Mouse (Mus musculus) left cerebral cortex, postnatal 14 days (tissue): ENCODE results near the gene Npb. TPM values are rescaled to one million over a fixed set of nuclear protein-coding genes. Genes with fewer than 3 reads are reported as not detected.

ENCODE experiments used
- DNase-seq, 2 experiments: peaks; one replicate each; pipeline ENCODE4 v3.0.0; 2021 to 2022; ENCODE audit warnings: low spot score in 2 of 2, mixed read lengths in 1 of 2
- intact Hi-C: fragments of 180-260 bp; cut with DNase I; formaldehyde crosslinking; loops from one replicate; pipeline ENCODE4 v1.15.1; 2025
- microRNA-seq, 2 experiments: library from miRNA; unstranded; fragments of <30 nt; microRNA quantifications; one replicate each; pipeline ENCODE4 v1.2.0; 2022
- total RNA-seq, 2 experiments: library from RNA; stranded (reverse); gene quantifications; 2 replicates each; pipeline ENCODE4 v1.2.3; 2021

Npb gene
- total RNA-seq, 2 experiments from 2014 or later, result 0.97 to 1.0 TPM

DNA sequence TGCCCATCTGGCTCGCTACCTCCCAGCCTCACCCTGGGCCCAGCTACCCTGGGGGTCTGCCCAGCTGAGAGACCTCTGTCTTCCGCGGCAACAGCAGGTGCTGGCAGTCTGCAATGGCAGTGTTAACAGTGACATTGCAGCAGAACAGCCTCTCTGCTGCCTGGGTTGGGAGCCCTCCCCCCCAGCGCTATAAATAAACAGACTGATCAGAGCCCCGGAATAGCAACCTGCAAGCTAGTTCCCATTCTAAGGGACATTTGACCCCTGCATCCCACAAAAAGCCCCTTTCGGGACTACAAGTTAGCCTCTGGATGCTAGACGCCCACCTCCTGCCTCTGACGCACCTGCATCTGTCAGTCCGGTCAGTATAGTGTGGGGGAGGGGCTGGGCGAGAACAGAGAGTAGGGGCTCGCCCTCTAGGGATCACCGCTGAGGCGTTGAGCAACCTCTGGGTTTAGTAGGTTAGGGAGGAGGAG lies 39.8 kb downstream of the Npb start, which contains the start of gene Myadml2:
Gene Myadml2, minus strand, starts transcription at position 158 of the 476 bp plus-strand sequence.
- peak; percentile 49 to 73 for DNase-seq
- intact Hi-C loops, result no loop called here

DNA sequence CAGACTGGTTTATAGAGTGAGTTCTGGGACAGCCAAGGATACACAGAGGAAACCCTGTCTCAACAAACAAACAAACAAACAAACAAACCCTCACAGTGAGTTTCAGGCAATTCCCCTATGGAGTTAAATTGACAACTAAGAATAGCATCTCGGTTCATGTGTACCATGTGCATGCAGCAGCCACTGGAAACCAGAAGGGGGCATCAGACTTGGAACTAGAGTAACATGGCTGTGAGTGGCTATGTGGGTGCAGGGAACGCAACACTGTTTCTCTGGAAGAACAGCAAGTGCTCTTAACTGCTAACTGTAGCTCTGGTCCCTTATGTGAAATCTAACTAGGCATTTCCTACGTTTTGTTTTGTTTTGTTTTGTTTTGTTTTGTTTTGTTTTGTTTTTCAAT lies 43.6 kb downstream of the Npb start:
- intact Hi-C loops, result loop anchor here (10.0 kb wide), 1 partner anchor 123 kb away; no protein-coding TSS in a partner anchor
- no peak for DNase-seq

DNA sequence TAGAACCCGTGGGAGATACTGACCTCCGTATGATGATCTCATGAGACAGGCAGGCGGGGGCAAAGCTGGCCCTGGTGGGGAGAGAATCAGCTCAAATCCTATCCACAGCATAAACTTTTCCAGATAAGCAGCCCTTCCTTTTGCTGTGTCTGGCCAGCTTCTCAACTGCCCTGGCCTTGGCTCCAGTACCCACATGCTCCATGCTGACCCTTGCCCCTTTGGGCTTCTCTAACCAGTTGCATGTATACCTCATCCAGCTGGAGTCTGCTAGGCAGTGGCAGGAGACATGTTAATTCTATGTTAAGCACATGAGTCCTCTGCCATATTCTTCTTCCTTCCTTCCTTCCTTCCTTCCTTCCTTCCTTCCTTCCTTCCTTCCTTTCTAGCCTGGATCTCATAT lies 46.5 kb downstream of the Npb start:
- DNase-seq, result no peak
- intact Hi-C loops, result loop anchor here (10.0 kb wide), 1 partner anchor 120 kb away; no protein-coding TSS in a partner anchor

DNA sequence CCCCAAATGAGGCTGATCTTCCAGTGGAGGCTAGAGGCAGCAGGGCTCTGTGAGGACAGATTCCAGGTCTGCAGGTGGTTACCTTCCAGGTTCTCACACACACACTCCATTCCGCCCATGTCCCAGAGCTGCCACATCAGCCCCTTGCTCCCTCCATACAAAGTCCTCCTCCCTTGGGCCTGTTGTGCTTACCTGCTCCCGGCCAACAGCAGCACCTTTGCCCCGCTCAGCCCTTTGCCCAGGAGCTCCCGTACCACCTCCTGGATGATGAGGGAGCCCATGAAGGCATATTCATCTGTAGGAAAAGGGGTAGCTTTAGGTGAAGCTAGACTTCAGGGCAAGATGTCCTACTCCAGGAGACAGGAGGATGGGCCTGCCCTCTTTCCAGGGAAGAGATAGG lies 49.0 kb downstream of the Npb start:
- no peak for DNase-seq
- intact Hi-C loops, result loop anchor here (10.0 kb wide), 1 partner anchor 118 kb away; no protein-coding TSS in a partner anchor

Small RNA genes within 50 kb of the gene (microRNA-seq; reads per million reads assigned to microRNA genes)
- 0.34 to 0.53 reads per million in 2 experiments for gene Mir6936

Other genes with a start within 250 kb of the Npb start
- gene Fscn2, start 246.9 kb upstream of the Npb start, total RNA-seq, result under 1 TPM in 1 of 2 experiments, not detected in 1; 0.80 TPM
- gene Faap100, start 229.7 kb upstream of the Npb start, total RNA-seq, result 10 to 100 TPM; 30.4 to 35.9 TPM
- 10 to 100 TPM; 67.8 to 71.3 TPM for gene Nploc4, start 170.8 kb upstream of the Npb start, total RNA-seq
- gene Tspan10, start 165.8 kb upstream of the Npb start, total RNA-seq, result 1 to 10 TPM in 1 of 2 experiments, not detected in 1; 3.6 TPM
- under 1 TPM; 0.40 TPM for gene Pde6g, start 155.0 kb upstream of the Npb start, total RNA-seq
- gene Oxld1, start 150.4 kb upstream of the Npb start, total RNA-seq, result 10 to 100 TPM; 13.0 to 14.7 TPM
- gene Ccdc137, start 150.4 kb upstream of the Npb start, total RNA-seq, result 10 to 100 TPM; 23.1 TPM
- 10 to 100 TPM; 59.5 to 60.1 TPM for gene Arl16, start 140.9 kb upstream of the Npb start, total RNA-seq
- 10 to 100 TPM; 74.6 to 78.2 TPM for gene Mrpl12, start 123.9 kb upstream of the Npb start, total RNA-seq
- gene Slc25a10, start 116.6 kb upstream of the Npb start, total RNA-seq, result 10 to 100 TPM; 19.2 to 22.3 TPM
- gene Gcgr, start 77.8 kb upstream of the Npb start, total RNA-seq, result under 1 TPM; 0.17 to 0.18 TPM
- gene Mcrip1, start 58.8 kb upstream of the Npb start, total RNA-seq, result 100 to 1,000 TPM in 1 of 2 experiments, 10 to 100 TPM in 1; 95.9 to 101 TPM
- not detected for gene Ppp1r27, start 57.3 kb upstream of the Npb start, total RNA-seq
- 100 to 1,000 TPM; 125 to 127 TPM for gene P4hb, start 35.2 kb upstream of the Npb start, total RNA-seq
- gene Arhgdia, start 26.9 kb upstream of the Npb start, total RNA-seq, result 100 to 1,000 TPM; 397 to 401 TPM
- gene Alyref, start 10.1 kb upstream of the Npb start, total RNA-seq, result 10 to 100 TPM; 65.4 to 72.9 TPM
- gene Anapc11, start 10.1 kb upstream of the Npb start, total RNA-seq, result 100 to 1,000 TPM in 1 of 2 experiments, 10 to 100 TPM in 1; 99.6 to 100 TPM
- 100 to 1,000 TPM; 131 to 134 TPM for gene Pcyt2, start 9.5 kb downstream of the Npb start, total RNA-seq
- 10 to 100 TPM; 34.7 to 42.4 TPM for gene Sirt7, start 16.8 kb downstream of the Npb start, total RNA-seq
- 10 to 100 TPM; 84.3 to 94.3 TPM for gene Mafg, start 25.1 kb downstream of the Npb start, total RNA-seq
- gene Pycr1, start 35.3 kb downstream of the Npb start, total RNA-seq, result 1 to 10 TPM; 3.8 to 4.0 TPM
- 1 to 10 TPM; 5.9 to 6.0 TPM for gene Myadml2, start 39.7 kb downstream of the Npb start, total RNA-seq
- gene Notum, start 52.7 kb downstream of the Npb start, total RNA-seq, result 1 to 10 TPM; 5.7 to 8.9 TPM
- gene Aspscr1, start 64.5 kb downstream of the Npb start, total RNA-seq, result 10 to 100 TPM; 50.0 to 59.5 TPM
- 10 to 100 TPM; 26.8 to 30.2 TPM for gene Cenpx, start 105.3 kb downstream of the Npb start, total RNA-seq
- 10 to 100 TPM; 57.2 to 60.1 TPM for gene Lrrc45, start 105.4 kb downstream of the Npb start, total RNA-seq
- gene Rac3, start 113.0 kb downstream of the Npb start, total RNA-seq, result 10 to 100 TPM; 92.2 to 99.5 TPM
- gene Dcxr, start 118.8 kb downstream of the Npb start, total RNA-seq, result 1 to 10 TPM; 5.7 to 7.8 TPM
- gene Cbr2, start 123.6 kb downstream of the Npb start, total RNA-seq, result 1 to 10 TPM; 1.5 to 3.0 TPM
- gene Hmga1b, start 154.3 kb downstream of the Npb start, total RNA-seq, result 10 to 100 TPM; 25.9 to 30.1 TPM
- gene Rfng, start 175.7 kb downstream of the Npb start, total RNA-seq, result 10 to 100 TPM; 75.3 to 79.6 TPM
- gene Gps1, start 175.8 kb downstream of the Npb start, total RNA-seq, result 100 to 1,000 TPM; 141 to 144 TPM
- 10 to 100 TPM; 44.2 to 49.0 TPM for gene Dus1l, start 187.9 kb downstream of the Npb start, total RNA-seq
- gene Fasn, start 216.1 kb downstream of the Npb start, total RNA-seq, result 100 to 1,000 TPM; 207 to 211 TPM